Mouse (Mus musculus): ENCODE measurements around the gene Plgrkt. TPM values are rescaled to one million over a fixed set of nuclear protein-coding genes. Genes with fewer than 3 reads are reported as not detected.

Plgrkt gene
- total and polyA plus RNA-seq, 3 experiments: 38.2 to 439 (median 179) TPM

- Histone ChIP-seq H3K9me3 (replicated peaks) (no peaks in the 10 kb centered on the region; the same call in 1 of the 2 replicates), H3K27me3 (ENCODE audit: insufficient read depth, low read length) (no peaks in the 10 kb centered on the region), H3K36me3 (replicated peaks) (no peaks in the 10 kb centered on the region), H3K4me1 (ENCODE audit: insufficient read depth, low read depth, low read length) (peaks cover 38% of the 10 kb centered on the region), H3K4me3 (ENCODE audit: low read depth, low read length) (no peak overlapping the region)
- TF ChIP-seq TAL1 (conservative IDR thresholded peaks at IDR 0.05; ENCODE audit: low read depth, low read length) (no peak), GATA1 (IDR thresholded peaks at IDR 0.05; ENCODE audit: borderline replicate concordance, low read length) (no peak), GATA2 (IDR thresholded peaks at IDR 0.05; ENCODE audit: borderline replicate concordance, low read depth, low read length) (no peak), CTCF (IDR thresholded peaks at IDR 0.05; ENCODE audit: low read depth, low read length) (no peak), POLR2AphosphoS5 (IDR thresholded peaks at IDR 0.05; ENCODE audit: insufficient replicate concordance, low read depth, low read length) (no peak)
- ATAC-seq (ENCODE audit: extremely low read depth, insufficient number of reproducible peaks, low FRiP score, poor library complexity, severe bottlenecking) (no peak), DNase-seq (ENCODE audit: low spot score) (no peak)
Observed at GRCm38 (mm10) chr19:29396353-29396752, 29.2 kb upstream of the Plgrkt start.

GRCm38 (mm10) chr19:29394721-29395120, 27.5 kb upstream of the Plgrkt start:
- Histone ChIP-seq H3K4me1 (ENCODE audit: insufficient read depth, low read depth, low read length) (peaks cover 39% of the 10 kb centered on the region), H3K9me3 (replicated peaks) (no peaks in the 10 kb centered on the region; the same call in 1 of the 2 replicates), H3K36me3 (replicated peaks) (no peaks in the 10 kb centered on the region), H3K4me3 (ENCODE audit: low read depth, low read length) (no peak overlapping the region), H3K27me3 (ENCODE audit: insufficient read depth, low read length) (no peaks in the 10 kb centered on the region)
- no peak for ATAC-seq (ENCODE audit: extremely low read depth, insufficient number of reproducible peaks, low FRiP score, poor library complexity, severe bottlenecking)
- no peak for TF ChIP-seq GATA1 (IDR thresholded peaks at IDR 0.05; ENCODE audit: borderline replicate concordance, low read length)
- TF ChIP-seq CTCF (IDR thresholded peaks at IDR 0.05; ENCODE audit: low read depth, low read length): no peak
- TF ChIP-seq POLR2AphosphoS5 (IDR thresholded peaks at IDR 0.05; ENCODE audit: insufficient replicate concordance, low read depth, low read length): no peak
- no peak for TF ChIP-seq GATA2 (IDR thresholded peaks at IDR 0.05; ENCODE audit: borderline replicate concordance, low read depth, low read length)
- TF ChIP-seq TAL1 (conservative IDR thresholded peaks at IDR 0.05; ENCODE audit: low read depth, low read length): no peak
- DNase-seq (ENCODE audit: low spot score): no peak

GRCm38 (mm10) chr19:29393333-29393732, 26.1 kb upstream of the Plgrkt start:
- H3K4me3 ChIP-seq (ENCODE audit: low read depth, low read length): no peak overlapping the region
- H3K27me3 ChIP-seq (ENCODE audit: insufficient read depth, low read length): no peaks in the 10 kb centered on the region
- peaks cover 36% of the 10 kb centered on the region for H3K4me1 ChIP-seq (ENCODE audit: insufficient read depth, low read depth, low read length)
- no peaks in the 10 kb centered on the region; the same call in 1 of the 2 replicates for H3K9me3 ChIP-seq (replicated peaks)
- no peak for ATAC-seq (ENCODE audit: extremely low read depth, insufficient number of reproducible peaks, low FRiP score, poor library complexity, severe bottlenecking)
- TF ChIP-seq CTCF (IDR thresholded peaks at IDR 0.05; ENCODE audit: low read depth, low read length) (no peak), GATA2 (IDR thresholded peaks at IDR 0.05; ENCODE audit: borderline replicate concordance, low read depth, low read length) (no peak), GATA1 (IDR thresholded peaks at IDR 0.05; ENCODE audit: borderline replicate concordance, low read length) (no peak), TAL1 (conservative IDR thresholded peaks at IDR 0.05; ENCODE audit: low read depth, low read length) (no peak), POLR2AphosphoS5 (IDR thresholded peaks at IDR 0.05; ENCODE audit: insufficient replicate concordance, low read depth, low read length) (no peak)
- DNase-seq (ENCODE audit: low spot score): no peak
- peaks cover 2% of the 10 kb centered on the region for H3K36me3 ChIP-seq (replicated peaks)

- no peaks in the 10 kb centered on the region for H3K27me3 ChIP-seq (ENCODE audit: insufficient read depth, low read length)
- TF ChIP-seq POLR2AphosphoS5 (IDR thresholded peaks at IDR 0.05; ENCODE audit: insufficient replicate concordance, low read depth, low read length) (no peak), TAL1 (conservative IDR thresholded peaks at IDR 0.05; ENCODE audit: low read depth, low read length) (no peak), GATA2 (IDR thresholded peaks at IDR 0.05; ENCODE audit: borderline replicate concordance, low read depth, low read length) (no peak), CTCF (IDR thresholded peaks at IDR 0.05; ENCODE audit: low read depth, low read length) (no peak), GATA1 (IDR thresholded peaks at IDR 0.05; ENCODE audit: borderline replicate concordance, low read length) (no peak)
- peaks cover 17% of the 10 kb centered on the region for H3K36me3 ChIP-seq (replicated peaks)
- ATAC-seq (ENCODE audit: extremely low read depth, insufficient number of reproducible peaks, low FRiP score, poor library complexity, severe bottlenecking) (no peak), DNase-seq (ENCODE audit: low spot score) (no peak)
- peaks cover 29% of the 10 kb centered on the region for H3K4me1 ChIP-seq (ENCODE audit: insufficient read depth, low read depth, low read length)
- no peak overlapping the region for H3K4me3 ChIP-seq (ENCODE audit: low read depth, low read length)
- no peaks in the 10 kb centered on the region for H3K9me3 ChIP-seq (replicated peaks)
Observed at GRCm38 (mm10) chr19:29391279-29391678, 24.1 kb upstream of the Plgrkt start.

- ATAC-seq (ENCODE audit: extremely low read depth, insufficient number of reproducible peaks, low FRiP score, poor library complexity, severe bottlenecking): peak; percentile 79
- Histone ChIP-seq H3K36me3 (replicated peaks) (peaks cover 24% of the 10 kb centered on the region), H3K9me3 (replicated peaks) (no peaks in the 10 kb centered on the region), H3K27me3 (ENCODE audit: insufficient read depth, low read length) (no peaks in the 10 kb centered on the region), H3K4me3 (ENCODE audit: low read depth, low read length) (no peak overlapping the region; the same call in 1 of the 2 replicates), H3K4me1 (ENCODE audit: insufficient read depth, low read depth, low read length) (peaks cover 28% of the 10 kb centered on the region)
- no peak for DNase-seq (ENCODE audit: low spot score)
- TF ChIP-seq POLR2AphosphoS5 (IDR thresholded peaks at IDR 0.05; ENCODE audit: insufficient replicate concordance, low read depth, low read length) (no peak), TAL1 (conservative IDR thresholded peaks at IDR 0.05; ENCODE audit: low read depth, low read length) (peak; percentile 43)
Observed at GRCm38 (mm10) chr19:29390483-29390882, 23.3 kb upstream of the Plgrkt start.

- Histone ChIP-seq H3K4me3 (ENCODE audit: low read depth, low read length) (no peak overlapping the region), H3K27me3 (ENCODE audit: insufficient read depth, low read length) (no peaks in the 10 kb centered on the region), H3K9me3 (replicated peaks) (no peaks in the 10 kb centered on the region), H3K36me3 (replicated peaks) (peaks cover 37% of the 10 kb centered on the region), H3K4me1 (ENCODE audit: insufficient read depth, low read depth, low read length) (peaks cover 41% of the 10 kb centered on the region)
- DNase-seq (ENCODE audit: low spot score) (no peak), ATAC-seq (ENCODE audit: extremely low read depth, insufficient number of reproducible peaks, low FRiP score, poor library complexity, severe bottlenecking) (no peak)
- no peak for TF ChIP-seq TAL1 (conservative IDR thresholded peaks at IDR 0.05; ENCODE audit: low read depth, low read length)
- TF ChIP-seq POLR2AphosphoS5 (IDR thresholded peaks at IDR 0.05; ENCODE audit: insufficient replicate concordance, low read depth, low read length): no peak
- TF ChIP-seq CTCF (IDR thresholded peaks at IDR 0.05; ENCODE audit: low read depth, low read length): no peak
- no peak for TF ChIP-seq GATA2 (IDR thresholded peaks at IDR 0.05; ENCODE audit: borderline replicate concordance, low read depth, low read length)
- TF ChIP-seq GATA1 (IDR thresholded peaks at IDR 0.05; ENCODE audit: borderline replicate concordance, low read length): no peak
Observed at GRCm38 (mm10) chr19:29388818-29389217, 21.6 kb upstream of the Plgrkt start.
